Mouse (Mus musculus) layer of hippocampus, adult 9-11 months (tissue): ENCODE results near the gene Opcml.
A peak's percentile ranks its signal among the peaks of the same experiment; 100 is the strongest.

Source experiments
- DNase-seq: peaks from one replicate; pipeline ENCODE4 v3.0.0; 2022

The Opcml gene

GRCm38 (mm10) chr9:27871624-27872023, 81.0 kb downstream of the Opcml start:
- DNase-seq: no peak

GRCm38 (mm10) chr9:27889636-27890035, 99.1 kb downstream of the Opcml start:
- DNase-seq: no peak

GRCm38 (mm10) chr9:27917250-27917649, 126.7 kb downstream of the Opcml start:
- DNase-seq: no peak

GRCm38 (mm10) chr9:27923495-27923894, 132.9 kb downstream of the Opcml start:
- no peak for DNase-seq

- DNase-seq: peak; percentile 44
Observed at GRCm38 (mm10) chr9:27923945-27924825, 133.6 kb downstream of the Opcml start.

GRCm38 (mm10) chr9:27925650-27926049, 135.1 kb downstream of the Opcml start:
- no peak for DNase-seq

GRCm38 (mm10) chr9:27937253-27937652, 146.7 kb downstream of the Opcml start:
- DNase-seq: no peak

- no peak for DNase-seq
Observed at GRCm38 (mm10) chr9:27937660-27938059, 147.1 kb downstream of the Opcml start.

- no peak for DNase-seq
Observed at GRCm38 (mm10) chr9:27945323-27946010, 154.9 kb downstream of the Opcml start.

GRCm38 (mm10) chr9:27951110-27951509, 160.5 kb downstream of the Opcml start:
- no peak for DNase-seq

GRCm38 (mm10) chr9:27961682-27962081, 171.1 kb downstream of the Opcml start:
- DNase-seq: no peak

GRCm38 (mm10) chr9:27963385-27963784, 172.8 kb downstream of the Opcml start:
- no peak for DNase-seq

- peak; percentile 12 for DNase-seq
Observed at GRCm38 (mm10) chr9:27964902-27965550, 174.5 kb downstream of the Opcml start.

GRCm38 (mm10) chr9:27968266-27968665, 177.7 kb downstream of the Opcml start:
- DNase-seq: peak; percentile 7

GRCm38 (mm10) chr9:27972293-27972692, 181.7 kb downstream of the Opcml start:
- peak; percentile 22 for DNase-seq

GRCm38 (mm10) chr9:27982576-27982975, 192.0 kb downstream of the Opcml start:
- no peak for DNase-seq

GRCm38 (mm10) chr9:27986604-27987588, 196.3 kb downstream of the Opcml start:
- DNase-seq: no peak

GRCm38 (mm10) chr9:27991611-27992010, 201.0 kb downstream of the Opcml start:
- no peak for DNase-seq

GRCm38 (mm10) chr9:27996536-27996935, 206.0 kb downstream of the Opcml start:
- peak; percentile 24 for DNase-seq

GRCm38 (mm10) chr9:27998767-27999166, 208.2 kb downstream of the Opcml start:
- peak; percentile 28 for DNase-seq

GRCm38 (mm10) chr9:28003131-28003530, 212.6 kb downstream of the Opcml start:
- DNase-seq: no peak

GRCm38 (mm10) chr9:28011483-28011882, 220.9 kb downstream of the Opcml start:
- DNase-seq: no peak
